Comparison of ENCODE assay signal across 23 mouse cellular contexts in the genomic region with DNA sequence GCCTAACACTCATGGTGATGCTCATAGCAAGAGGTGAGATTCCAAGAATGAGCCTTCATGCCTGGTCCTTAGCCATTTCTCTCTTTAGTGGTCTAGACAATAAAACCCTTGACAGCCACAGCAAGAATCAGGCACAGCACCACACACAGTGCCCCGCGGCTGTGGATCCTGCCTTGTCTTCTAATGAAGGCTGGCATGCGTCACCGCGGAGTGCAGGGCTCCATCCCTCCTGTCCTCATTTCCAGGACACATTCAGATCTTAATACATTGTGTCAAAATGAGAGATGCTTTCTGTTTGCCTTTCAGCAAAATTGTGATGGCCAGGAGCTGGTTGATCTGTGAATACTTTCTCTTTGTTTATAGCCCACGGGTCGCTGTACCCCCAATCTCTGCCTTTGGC. TPM values are rescaled to one million over a fixed set of nuclear protein-coding genes. Genes with fewer than 3 reads are reported as not detected.
A peak's percentile ranks its signal among the peaks of the same experiment; 100 is the strongest.
DNase-seq lines count a peak whose midpoint lies in the region; ATAC-seq and TF ChIP-seq lines count a peak whose summit lies in the region.
"Had no signal": no experiment of that assay in that cellular context is flagged by ENCODE, and none has a peak within 500 bp of the region (broad histone marks: within the 10 kb centered on the region; RNA-seq: fewer than 3 reads in every experiment).

No protein-coding gene starts in this region.

- no peak overlapping the region for H3K9ac ChIP-seq in forebrain, postnatal 0 days
- no peak overlapping the region for H3K9ac ChIP-seq in midbrain, embryonic 11.5 days (ENCODE audit: low read length)
- H3K9ac ChIP-seq: embryonic facial prominence, embryonic 12.5 days; embryonic facial prominence, embryonic 15.5 days; forebrain, embryonic 12.5 days; forebrain, embryonic 15.5 days; hindbrain, embryonic 14.5 days had no signal

- no peaks in the 10 kb centered on the region for H3K36me3 ChIP-seq in forebrain, embryonic 10.5 days (replicated peaks)
- H3K36me3 ChIP-seq in forebrain, postnatal 0 days (ENCODE audit: insufficient read depth): no peaks in the 10 kb centered on the region
- H3K36me3 ChIP-seq in midbrain, embryonic 10.5 days: no peaks in the 10 kb centered on the region
- H3K36me3 ChIP-seq in midbrain, embryonic 11.5 days (ENCODE audit: control insufficient read depth, insufficient read depth, low read length): no peaks in the 10 kb centered on the region
- H3K36me3 ChIP-seq: embryonic facial prominence, embryonic 12.5 days; embryonic facial prominence, embryonic 15.5 days; forebrain, embryonic 12.5 days; forebrain, embryonic 15.5 days had no signal

- no peak overlapping the region for H3K4me3 ChIP-seq in forebrain, embryonic 10.5 days
- H3K4me3 ChIP-seq in forebrain, postnatal 0 days (ENCODE audit: low read depth, low read length): no peak overlapping the region
- no peak overlapping the region for H3K4me3 ChIP-seq in midbrain, embryonic 10.5 days
- H3K4me3 ChIP-seq in midbrain, embryonic 11.5 days (ENCODE audit: low read depth, low read length): no peak overlapping the region
- H3K4me3 ChIP-seq: embryonic facial prominence, embryonic 12.5 days; embryonic facial prominence, embryonic 15.5 days; forebrain, embryonic 12.5 days; forebrain, embryonic 15.5 days had no signal

- DNase-seq in forebrain, embryonic 10.5 days (ENCODE audit: extremely low spot score, low spot score): no peak
- DNase-seq in forebrain, postnatal 0 days: no peak
- no peak for DNase-seq in midbrain, embryonic 10.5 days (ENCODE audit: low spot score)
- DNase-seq in midbrain, embryonic 11.5 days (ENCODE audit: low spot score, missing footprints): no peak
- DNase-seq in Muller cell, postnatal 12 days (ENCODE audit: inconsistent ontology term): peak; percentile 80
- no peak for DNase-seq in gastrocnemius, postnatal 10 days
- DNase-seq: adrenal gland, postnatal 10 days; adrenal gland, postnatal 36 days; cerebellum, adult 11 months; cerebellum, adult 2 months; cerebellum, adult 9-11 months; cerebellum, postnatal 25 days; gastrocnemius, postnatal 14 days; heart, adult 11 months had no signal

- no peaks in the 10 kb centered on the region for H3K9me3 ChIP-seq in forebrain, embryonic 10.5 days
- H3K9me3 ChIP-seq in forebrain, postnatal 0 days (ENCODE audit: low read length): no peaks in the 10 kb centered on the region
- no peaks in the 10 kb centered on the region for H3K9me3 ChIP-seq in midbrain, embryonic 10.5 days (replicated peaks)
- no peaks in the 10 kb centered on the region for H3K9me3 ChIP-seq in midbrain, embryonic 11.5 days (ENCODE audit: control insufficient read depth, low read length)
- H3K9me3 ChIP-seq: embryonic facial prominence, embryonic 12.5 days; embryonic facial prominence, embryonic 15.5 days; forebrain, embryonic 12.5 days; forebrain, embryonic 15.5 days had no signal

- peaks cover 40% of the 10 kb centered on the region for H3K4me1 ChIP-seq in forebrain, embryonic 10.5 days
- H3K4me1 ChIP-seq in forebrain, postnatal 0 days (ENCODE audit: insufficient read depth): peaks cover 7% of the 10 kb centered on the region
- H3K4me1 ChIP-seq in midbrain, embryonic 10.5 days: peaks cover 19% of the 10 kb centered on the region
- H3K4me1 ChIP-seq in midbrain, embryonic 11.5 days (ENCODE audit: control insufficient read depth, insufficient read depth, low read length): peaks cover 5% of the 10 kb centered on the region

- no peaks in the 10 kb centered on the region for H3K27me3 ChIP-seq in forebrain, embryonic 10.5 days (ENCODE audit: poor library complexity, severe bottlenecking)
- H3K27me3 ChIP-seq in forebrain, postnatal 0 days (ENCODE audit: insufficient read depth, low read length): no peaks in the 10 kb centered on the region
- H3K27me3 ChIP-seq in midbrain, embryonic 10.5 days (ENCODE audit: low read depth, poor library complexity, severe bottlenecking): 0 out of 2 replicates have a peak, but pooled peaks cover 4% of the 10 kb centered on the region
- no peaks in the 10 kb centered on the region for H3K27me3 ChIP-seq in midbrain, embryonic 11.5 days (ENCODE audit: control insufficient read depth, insufficient read depth, low read length)
- H3K27me3 ChIP-seq: embryonic facial prominence, embryonic 12.5 days; embryonic facial prominence, embryonic 15.5 days; forebrain, embryonic 12.5 days; forebrain, embryonic 15.5 days; Patski had no signal

- no peak overlapping the region for H3K4me2 ChIP-seq in forebrain, postnatal 0 days (ENCODE audit: low read depth)
- H3K4me2 ChIP-seq in midbrain, embryonic 11.5 days: no peak overlapping the region
- H3K4me2 ChIP-seq: embryonic facial prominence, embryonic 12.5 days; embryonic facial prominence, embryonic 15.5 days; forebrain, embryonic 12.5 days; forebrain, embryonic 15.5 days; heart, embryonic 11.5 days; hindbrain, embryonic 14.5 days had no signal

- 0 out of 2 replicates have a peak overlapping the region, but pooled peaks have one; percentile 35 for H3K27ac ChIP-seq in forebrain, embryonic 10.5 days
- H3K27ac ChIP-seq in forebrain, postnatal 0 days (ENCODE audit: low read depth, low read length): no peak overlapping the region
- H3K27ac ChIP-seq in midbrain, embryonic 10.5 days (replicated peaks): peak overlapping the region; percentile 14; the same call in 1 of the 2 replicates
- no peak overlapping the region for H3K27ac ChIP-seq in midbrain, embryonic 11.5 days (ENCODE audit: low read depth, low read length)
- H3K27ac ChIP-seq: embryonic facial prominence, embryonic 12.5 days; embryonic facial prominence, embryonic 15.5 days; forebrain, embryonic 12.5 days; forebrain, embryonic 15.5 days; hindbrain, embryonic 14.5 days; hindbrain, postnatal 0 days had no signal

- WGBS in forebrain, embryonic 10.5 days: 90% methylated on average over 7 of the region's 7 CpGs
- WGBS in forebrain, postnatal 0 days: 78% methylated on average over 7 of the region's 7 CpGs
- 90% methylated on average over 7 of the region's 7 CpGs for WGBS in midbrain, embryonic 10.5 days
- 89% methylated on average over 7 of the region's 7 CpGs for WGBS in midbrain, embryonic 11.5 days

- ATAC-seq in forebrain, postnatal 0 days: no peak
- no peak for ATAC-seq in midbrain, embryonic 11.5 days (ENCODE audit: low FRiP score)
- ATAC-seq: forebrain, embryonic 15.5 days; hindbrain, postnatal 0 days; inflammation-experienced regulatory T-cells, adult 6 months; Patski had no signal

- TF ChIP-seq CTCF in forebrain, postnatal 0 days (IDR thresholded peaks at IDR 0.05; ENCODE audit: low read depth): no peak

RNA-seq across cellular contexts. Expression of a gene that starts 56.2 kb away (rescaled TPM):
- 1.6 and 2.1 TPM in 2 replicates for polyA plus RNA-seq in forebrain, embryonic 10.5 days (2016; fragmentation: Nextera tagmentation; extraction: Ambion mirVana)
- total RNA-seq in forebrain, postnatal 0 days (2014; rRNA removed): 1.8 and 2.0 TPM in 2 replicates
- polyA plus RNA-seq in forebrain, postnatal 0 days (2015; fragmentation: Nextera tagmentation; extraction: Ambion mirVana): 1.2 and 1.8 TPM in 2 replicates
- 1.7 and 1.9 TPM in 2 replicates for polyA plus RNA-seq in midbrain, embryonic 10.5 days (2016; fragmentation: Nextera tagmentation; extraction: Ambion mirVana)
- polyA plus RNA-seq in midbrain, embryonic 11.5 days (2014; fragmentation: Nextera tagmentation; extraction: Ambion mirVana): 1.9 and 2.5 TPM in 2 replicates
- 1 to 10 TPM; 4.2 TPM for total RNA-seq in gastrocnemius, postnatal 10 days (2021)

Comparison
In these comparisons a context has a peak if more than half of its experiments do, and no peak if none do; other contexts are left out.
1. H3K27ac ChIP-seq: peak in forebrain, embryonic 10.5 days (single experiment) and midbrain, embryonic 10.5 days (single experiment); none in forebrain, postnatal 0 days (single experiment) and midbrain, embryonic 11.5 days (single experiment).